Mouse (Mus musculus) frontal cortex, adult 2 months (tissue): ENCODE results near the gene Ubl3. TPM values are rescaled to one million over a fixed set of nuclear protein-coding genes. Genes with fewer than 3 reads are reported as not detected.

Source experiments
- DNase-seq, 2 experiments: peaks; one replicate each; pipeline ENCODE4 v3.0.0; 2022; ENCODE audit warnings: low spot score in 1 of 2; ENCODE audit errors: extremely low spot score in 1 of 2
- polyA plus RNA-seq: library from polyadenylated mRNA; depleted of rRNA; stranded (reverse); fragments of >200 nt; gene quantifications from 2 replicates; pipeline ENCODE4 v1.2.3, GENCODE M21; 2012

Gene Ubl3
- polyA plus RNA-seq, 1 experiment = 162 TPM

DNA sequence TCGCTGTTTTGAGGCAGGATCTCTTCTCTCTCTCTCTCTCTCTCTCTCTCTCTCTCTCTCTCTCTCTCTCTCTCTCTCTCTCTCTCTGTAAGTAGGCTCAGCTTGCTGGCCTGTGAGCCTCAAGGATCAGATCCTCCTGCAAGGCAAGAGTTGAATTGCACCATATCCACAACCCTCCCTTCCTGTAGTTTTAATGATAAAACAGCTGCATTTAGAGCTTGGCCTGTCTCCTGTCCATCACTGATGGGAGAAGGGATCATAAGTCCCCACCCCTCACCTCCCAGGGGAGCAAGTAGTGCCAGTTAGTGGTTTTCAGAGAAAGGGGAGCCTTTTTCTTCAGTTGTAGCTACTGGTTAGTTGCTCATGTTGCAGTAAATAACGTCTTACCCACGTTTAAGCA, 11.5 kb upstream of the Ubl3 start:
- DNase-seq = no peak

DNA sequence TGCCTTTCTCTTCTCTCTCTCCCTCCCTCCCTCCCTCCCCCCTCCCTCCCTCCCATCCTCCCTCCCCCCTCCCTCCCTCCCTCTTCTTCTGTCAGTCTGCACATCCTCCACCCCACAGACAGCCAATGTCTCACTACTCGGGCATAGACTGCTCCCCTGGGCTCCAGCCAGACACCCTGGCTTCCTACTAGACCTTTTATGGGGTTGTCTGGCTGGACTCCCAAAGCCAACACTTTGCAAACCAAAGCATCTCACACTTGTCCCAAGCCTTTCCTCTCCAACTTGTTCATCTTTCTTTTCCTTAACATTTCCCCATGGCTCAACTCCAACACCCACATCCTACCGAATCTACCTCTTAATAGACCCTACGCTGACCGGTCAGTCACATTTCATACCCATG, 10.7 kb upstream of the Ubl3 start:
- DNase-seq = no peak

DNA sequence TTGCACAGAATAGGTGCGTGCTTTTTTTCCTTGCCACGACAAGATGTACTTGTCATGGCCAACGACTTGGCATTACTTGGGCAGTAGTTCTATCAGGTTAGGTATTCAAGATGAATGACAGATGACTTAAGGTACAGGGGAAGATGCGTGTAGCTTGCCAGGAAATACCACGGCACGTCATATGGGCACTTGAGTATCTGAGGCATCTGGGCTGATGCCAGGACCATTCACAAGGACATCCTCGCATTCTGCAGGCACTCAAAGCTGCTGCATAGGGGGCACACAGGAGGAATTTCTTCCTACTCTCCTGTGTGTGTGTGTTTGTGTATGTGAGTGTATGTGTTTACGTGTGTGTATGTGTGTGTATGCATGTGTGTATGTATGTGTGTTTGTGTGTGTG, 9.6 kb upstream of the Ubl3 start:
- DNase-seq = no peak

DNA sequence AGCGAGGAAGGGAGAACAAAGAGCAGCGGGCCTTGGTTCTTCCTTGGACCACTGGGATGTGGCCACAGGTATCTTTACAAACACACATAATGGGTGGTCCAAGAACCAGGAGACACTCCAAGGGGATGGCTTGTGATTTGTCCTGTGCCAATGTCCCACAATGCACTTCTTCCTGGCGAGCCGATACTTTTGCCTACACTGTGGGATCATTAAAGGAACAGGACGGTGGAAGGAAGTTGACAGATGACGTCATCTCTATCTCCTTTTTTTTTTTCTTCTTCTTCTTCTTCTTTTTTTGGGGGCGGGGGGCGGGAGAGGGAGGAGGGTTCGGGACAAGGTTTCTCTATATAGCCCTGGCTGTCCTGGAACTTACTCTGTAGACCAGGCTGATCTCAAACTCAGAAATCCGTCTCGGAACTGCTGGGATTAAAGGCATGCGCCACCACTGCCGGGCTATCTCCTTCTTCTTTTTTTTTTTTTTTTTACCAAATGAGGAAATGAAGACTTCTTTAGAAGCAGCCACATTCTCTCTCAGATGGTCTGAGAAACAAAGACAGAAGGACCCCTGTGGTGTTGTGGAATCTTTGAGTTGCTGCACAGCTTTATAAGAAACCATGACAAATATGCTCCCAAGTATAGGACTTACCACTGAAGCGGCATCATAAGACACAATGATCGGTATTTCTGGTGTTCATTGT, 6.8 kb upstream of the Ubl3 start:
- DNase-seq = no peak

DNA sequence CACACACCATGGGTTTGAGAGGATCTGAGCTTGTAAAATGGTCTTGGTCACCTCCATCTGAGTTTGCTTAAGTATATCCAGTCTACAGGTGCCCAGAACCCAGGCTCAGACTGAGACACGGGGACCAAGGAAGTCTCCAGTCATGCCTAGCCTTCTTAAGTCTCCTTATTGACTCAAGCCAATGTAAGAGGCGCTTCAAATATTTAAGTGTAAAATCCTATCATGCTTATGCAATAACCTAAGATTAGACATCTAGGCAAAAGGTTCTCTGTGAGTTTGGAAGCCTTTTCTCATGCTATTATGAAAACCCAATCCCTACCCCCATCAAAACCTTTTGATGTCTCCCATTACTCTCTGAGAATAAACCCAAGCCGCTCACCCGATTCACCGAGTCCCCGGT, 5.9 kb upstream of the Ubl3 start:
- no peak for DNase-seq

DNA sequence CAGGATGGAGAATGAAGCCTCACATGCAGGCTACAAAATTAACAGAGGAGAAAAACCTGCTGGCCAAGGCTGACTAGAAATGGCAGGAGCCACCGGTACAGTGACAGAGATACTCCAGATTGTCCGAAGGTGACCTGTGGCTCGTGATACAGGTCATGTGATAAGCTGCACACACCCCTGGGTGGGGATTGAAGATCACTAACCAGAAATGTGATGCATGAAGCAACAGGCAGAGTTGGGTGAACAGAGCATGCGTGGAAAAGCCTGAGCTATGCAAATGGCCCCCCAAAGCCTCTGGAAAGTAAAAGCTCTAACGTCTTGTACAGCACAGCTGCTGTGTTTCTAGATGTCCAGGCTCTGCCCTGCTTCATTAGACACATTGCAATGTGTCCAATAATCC, 3.9 kb upstream of the Ubl3 start:
- no peak for DNase-seq

DNA sequence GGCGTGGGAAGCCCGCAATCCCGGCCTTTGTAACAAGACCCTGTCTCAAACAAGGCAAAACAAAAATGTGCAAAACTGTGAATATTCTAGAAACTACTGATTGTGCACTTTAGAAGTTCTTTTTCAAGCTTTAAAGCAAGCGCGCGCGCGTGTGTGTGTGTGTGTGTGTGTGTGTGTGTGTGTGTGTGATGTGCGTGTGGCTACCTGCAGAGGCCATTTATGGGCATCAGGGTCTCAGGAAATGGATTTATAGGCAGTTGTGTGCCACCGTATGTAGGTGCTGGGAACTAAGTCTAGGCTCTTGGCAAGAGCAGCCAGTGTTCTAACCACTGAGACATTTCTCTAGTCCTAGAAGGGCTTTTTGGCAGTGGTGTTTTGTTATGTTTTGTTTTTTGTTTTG, 2.6 kb upstream of the Ubl3 start:
- no peak for DNase-seq

DNA sequence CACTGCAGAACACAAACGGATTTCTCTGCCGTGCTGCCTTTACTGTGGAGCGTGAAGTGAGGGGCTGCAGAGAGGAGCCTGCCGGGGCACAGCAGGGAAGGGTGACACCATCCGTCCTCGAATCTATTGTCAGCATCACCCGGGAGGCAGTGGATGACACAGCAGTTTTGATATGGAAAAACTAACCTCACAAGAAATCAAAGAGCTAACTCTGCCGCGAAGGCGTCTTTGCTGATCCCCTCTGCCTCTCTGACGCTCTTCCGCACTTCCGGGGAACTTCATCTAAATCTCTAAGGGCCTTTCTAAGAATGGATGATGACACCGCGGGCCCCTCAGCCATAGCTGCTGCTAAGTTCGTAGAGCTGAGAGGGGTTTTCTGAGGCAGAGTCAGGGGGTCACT, 2.1 kb upstream of the Ubl3 start:
- no peak for DNase-seq

DNA sequence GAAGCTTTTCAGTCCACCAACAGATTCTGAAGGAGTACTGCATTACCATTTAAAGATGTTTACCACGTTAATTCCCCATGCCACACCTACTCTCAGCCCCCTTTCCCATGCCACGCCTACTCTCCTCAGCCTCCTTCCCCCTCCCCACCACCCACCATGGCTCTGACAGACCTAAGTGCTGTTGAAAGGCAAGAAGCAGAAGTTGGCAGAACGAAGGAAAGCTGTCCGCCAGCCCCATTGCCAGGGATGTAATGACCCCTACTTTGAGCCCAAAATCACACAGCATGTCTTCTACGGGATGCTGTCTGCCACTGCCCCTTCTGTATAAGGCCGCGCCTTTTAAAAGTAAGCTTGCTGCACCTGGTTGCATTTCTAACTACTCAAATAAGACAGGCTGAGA, 1.7 kb upstream of the Ubl3 start:
- DNase-seq = no peak

DNA sequence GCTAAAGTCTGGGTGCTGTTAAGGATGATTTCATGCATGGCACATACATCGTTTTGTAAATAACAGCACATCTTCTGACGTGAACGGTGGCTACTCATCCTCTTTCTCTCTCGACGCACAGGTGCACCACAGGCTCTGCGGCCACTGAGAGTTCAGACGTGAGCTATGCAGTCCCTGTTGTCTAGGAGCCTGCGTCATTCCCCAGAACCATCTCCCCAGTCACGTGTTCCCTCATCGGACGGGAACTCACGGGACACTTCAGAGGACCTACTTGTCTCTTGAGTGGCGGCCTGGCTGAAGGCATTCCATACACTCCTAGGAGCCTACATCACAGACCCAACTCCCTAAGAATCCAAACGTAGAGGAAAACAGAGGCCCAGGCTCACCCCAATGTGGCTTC, 1.1 kb upstream of the Ubl3 start:
- no peak for DNase-seq

DNA sequence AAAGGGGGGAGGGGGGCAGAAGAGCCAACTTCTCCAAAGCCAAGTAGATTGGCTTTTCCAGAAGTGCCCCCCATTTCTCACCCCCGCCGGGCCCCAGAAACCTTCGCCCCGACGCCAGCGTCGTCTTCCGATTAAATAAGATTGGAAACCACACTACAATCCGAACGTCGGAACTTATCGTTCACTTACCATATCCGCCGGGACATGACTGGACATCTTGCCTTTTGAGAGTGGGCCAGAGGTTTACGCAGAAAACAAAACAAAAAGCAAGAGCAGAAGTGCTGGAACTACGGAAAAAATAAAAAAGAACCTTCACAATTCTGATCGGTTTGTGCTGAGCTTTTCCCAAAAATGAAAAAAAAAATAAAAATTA, 839 bp downstream of the Ubl3 start:
- DNase-seq = no peak

DNA sequence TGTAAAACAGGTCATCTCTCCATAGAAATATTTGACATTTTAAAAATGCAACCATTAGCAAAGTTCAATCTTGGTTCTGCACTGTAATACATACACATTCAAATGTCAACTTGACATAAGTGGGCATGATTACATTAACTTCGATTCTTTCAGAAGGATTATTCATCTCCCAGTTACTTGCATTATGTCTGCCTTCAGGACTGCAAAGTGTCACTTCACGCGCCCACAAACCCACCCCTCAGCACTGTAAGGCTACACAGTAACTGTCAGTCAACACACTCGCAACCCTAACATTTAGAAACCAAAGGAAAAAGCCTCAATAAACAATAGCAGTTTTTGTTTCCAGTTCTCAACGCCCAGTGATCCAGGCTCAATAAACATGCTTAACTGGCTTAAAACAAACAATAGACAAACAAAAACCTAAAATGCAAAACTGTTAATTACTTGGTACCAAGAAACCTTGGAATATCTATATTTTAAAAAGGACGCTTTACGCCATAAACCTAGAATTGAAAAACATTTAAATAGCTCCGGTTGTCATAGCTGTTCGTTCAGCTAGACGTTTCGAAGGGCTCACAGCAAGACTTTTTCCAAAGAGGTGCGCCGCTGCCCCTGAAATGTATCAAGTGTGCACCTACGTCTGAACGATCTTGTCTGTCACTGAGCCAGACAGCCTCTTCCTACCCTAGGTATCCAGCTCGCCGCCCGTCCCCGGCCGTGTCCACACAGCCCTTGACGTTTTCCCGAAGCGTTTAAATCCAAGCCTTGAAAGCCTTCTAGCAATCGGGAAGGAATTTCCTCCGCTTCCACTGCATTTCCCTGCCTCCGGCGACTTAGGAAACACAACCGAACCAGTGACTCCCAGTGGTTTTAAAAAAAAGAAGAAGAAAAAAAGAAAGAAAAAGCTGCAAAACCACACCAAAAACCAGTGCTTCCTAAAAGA, 1.5 kb downstream of the Ubl3 start:
- peak in 1 of 2 experiments; percentile 45 for DNase-seq

DNA sequence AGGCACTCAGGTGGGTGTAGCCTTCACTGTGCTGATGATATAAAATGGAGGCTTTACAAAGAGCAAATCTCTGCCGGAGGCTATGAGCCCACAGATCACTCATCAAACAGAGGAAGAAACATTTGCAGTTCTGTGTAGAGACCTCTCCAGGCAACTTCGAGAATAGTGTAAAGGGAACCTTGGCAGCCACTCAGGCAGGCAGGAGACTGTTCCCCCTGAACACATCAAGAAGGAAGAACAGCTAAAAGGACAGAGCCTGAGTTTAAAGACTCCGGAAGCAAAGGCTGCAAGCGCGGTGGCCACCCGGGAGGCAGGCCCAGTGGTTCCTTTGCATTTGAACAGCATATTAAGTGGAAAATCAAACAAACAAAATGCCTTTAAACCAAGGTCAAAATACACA, 2.2 kb downstream of the Ubl3 start:
- peak in 1 of 2 experiments; percentile 64 for DNase-seq

DNA sequence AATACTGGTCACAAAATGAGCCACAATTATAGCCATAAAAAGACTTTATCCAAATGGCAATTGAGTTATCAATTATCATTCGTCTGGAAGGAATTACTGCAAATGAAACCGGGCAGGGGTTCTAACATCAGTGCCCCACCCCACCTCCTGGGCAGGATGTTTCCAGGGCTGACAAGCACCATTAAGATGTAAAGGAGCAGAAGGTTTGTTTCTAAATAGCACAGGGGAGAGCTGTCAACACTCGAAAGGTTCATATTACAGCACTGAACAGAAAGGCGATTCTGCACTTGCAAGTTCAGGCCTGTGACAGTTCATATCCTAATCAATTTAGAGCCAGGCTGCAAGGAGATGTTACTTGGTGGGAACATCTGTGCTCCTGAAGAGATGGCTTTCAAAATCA, 3.3 kb downstream of the Ubl3 start:
- no peak for DNase-seq

DNA sequence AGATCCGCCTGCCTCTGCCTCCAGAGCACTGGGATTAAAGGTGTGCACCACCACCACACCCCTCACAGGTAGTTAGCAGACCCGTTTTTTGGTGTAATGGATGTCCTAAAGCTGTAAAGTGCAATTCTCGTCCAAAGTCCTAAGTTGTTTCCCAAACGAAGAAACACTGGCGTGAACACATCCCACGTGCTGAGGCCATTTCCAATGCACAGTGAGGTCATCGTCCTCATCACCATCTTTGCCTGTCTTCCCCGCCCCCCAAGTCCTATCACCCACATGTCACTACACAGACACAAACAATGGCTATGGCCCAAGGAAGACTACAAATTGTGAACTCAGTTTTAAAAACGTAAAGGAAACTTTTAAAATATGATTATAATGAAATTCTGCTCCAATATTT, 4.0 kb downstream of the Ubl3 start:
- no peak for DNase-seq

DNA sequence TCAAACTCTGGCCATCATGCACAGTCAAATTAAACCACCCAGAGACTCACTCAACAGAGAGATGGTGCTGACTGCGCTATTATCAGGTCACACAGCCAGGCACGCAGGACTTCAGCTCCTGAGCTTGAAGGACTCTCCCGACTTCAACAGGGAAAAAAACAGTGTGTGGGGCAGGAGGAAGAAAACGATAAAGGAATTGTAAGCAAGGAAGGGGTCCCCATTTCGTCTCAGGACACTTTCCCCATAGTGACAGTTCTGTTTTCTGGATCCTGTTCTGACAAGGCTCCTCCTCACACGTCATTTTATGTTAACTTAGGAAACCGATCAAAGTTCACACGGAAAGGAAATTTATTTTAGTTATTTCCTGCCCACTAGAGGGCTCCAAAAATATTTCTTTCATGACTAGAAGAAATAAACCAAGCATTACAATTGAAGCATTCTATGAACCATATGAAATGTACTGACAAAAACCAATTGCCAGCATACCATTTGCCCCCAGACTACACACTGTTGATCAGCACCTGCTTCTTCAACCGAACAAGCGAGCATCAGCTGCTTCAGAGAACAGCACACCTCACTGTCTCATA, 4.6 kb downstream of the Ubl3 start:
- peak in 1 of 2 experiments; percentile 40 for DNase-seq

DNA sequence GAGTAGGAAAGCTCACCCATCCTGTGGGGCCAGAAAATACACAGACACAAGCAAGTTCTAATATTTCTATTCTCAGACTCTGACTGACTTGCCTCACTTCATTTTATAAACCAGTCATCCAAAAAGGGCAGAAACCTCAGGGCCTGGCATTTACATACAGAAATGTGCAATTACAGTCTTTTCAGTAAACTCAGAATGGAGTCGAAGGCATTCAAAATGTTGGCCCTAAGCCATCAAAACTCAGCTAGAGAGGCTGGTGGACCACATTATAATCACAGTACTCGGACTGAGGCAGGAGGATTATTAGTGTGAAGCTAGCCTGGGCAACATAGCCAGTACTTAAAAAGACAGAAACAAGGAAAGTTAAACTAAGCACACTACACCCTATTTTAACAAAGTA, 5.6 kb downstream of the Ubl3 start:
- no peak for DNase-seq

DNA sequence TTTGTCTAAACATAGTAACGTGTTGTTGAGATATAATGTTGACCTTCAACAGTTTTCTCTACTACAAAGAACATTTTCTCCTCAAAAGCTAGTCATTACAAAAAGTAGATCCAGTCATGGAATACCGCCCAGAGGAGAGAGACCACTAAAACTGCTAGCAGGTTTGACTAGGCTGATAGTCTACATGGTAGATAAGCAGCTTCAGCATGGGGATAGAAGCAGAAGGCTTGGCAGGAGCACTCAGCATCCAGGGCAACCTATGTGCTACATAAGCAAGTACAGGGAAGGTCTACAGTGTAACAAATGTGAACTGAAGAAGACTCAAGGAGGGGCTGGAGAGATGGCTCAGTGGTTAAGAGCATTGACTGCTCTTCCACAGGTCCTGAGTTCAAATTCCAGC, 7.9 kb downstream of the Ubl3 start:
- no peak for DNase-seq

DNA sequence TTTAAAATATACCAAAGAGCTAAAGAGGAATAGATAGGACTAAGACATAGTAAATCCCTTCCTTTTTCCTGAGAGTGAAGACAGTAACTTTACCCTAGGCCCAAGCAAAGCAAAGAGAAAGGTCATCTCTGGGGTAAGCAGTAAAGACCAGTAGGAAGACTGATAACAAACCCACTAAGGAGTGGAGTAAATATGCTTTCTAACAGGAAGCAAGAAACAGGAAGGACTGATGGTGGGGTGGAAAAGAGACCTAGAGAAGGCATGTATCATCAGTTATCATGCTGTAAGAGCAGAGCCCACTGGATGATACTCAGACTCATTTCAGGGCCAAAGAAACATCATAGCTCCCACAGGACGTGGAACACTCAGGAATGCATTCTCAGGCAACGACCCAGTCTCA, 10.4 kb downstream of the Ubl3 start:
- no peak for DNase-seq

DNA sequence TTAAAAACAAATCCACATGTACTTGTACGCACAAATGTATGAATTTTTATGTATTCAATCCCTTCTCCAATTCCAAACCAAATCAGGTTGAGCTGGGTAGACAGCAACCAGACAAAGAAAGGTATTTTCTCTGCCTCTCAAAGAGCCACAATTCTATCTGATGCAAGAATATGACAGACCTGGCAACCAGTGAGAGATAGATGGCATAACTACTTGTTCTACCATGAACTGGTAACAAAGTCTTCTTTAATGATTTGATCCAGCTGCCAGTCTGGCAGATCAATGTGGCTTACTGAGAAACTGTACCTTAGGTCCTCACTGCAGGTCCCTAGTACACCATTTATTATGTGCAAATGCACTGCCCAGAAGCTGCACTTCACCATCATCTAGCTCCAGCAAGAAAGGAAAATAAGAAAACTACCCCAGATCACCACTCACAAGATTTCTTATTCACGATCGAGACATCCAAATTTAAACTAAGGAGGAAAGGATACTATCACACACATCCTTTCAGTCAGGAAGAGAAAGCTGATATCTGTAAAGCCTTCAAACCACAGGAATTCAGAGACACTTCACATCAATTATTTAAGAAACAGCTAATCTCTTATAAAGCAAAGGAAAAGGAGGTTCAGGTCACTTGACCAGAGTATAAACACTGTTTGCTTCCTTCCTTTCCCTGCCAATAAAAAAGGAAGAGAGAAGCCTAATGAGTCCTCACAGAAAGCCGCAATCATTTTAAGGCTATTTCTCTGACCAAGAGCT, 16.7 kb downstream of the Ubl3 start:
- DNase-seq = no peak

DNA sequence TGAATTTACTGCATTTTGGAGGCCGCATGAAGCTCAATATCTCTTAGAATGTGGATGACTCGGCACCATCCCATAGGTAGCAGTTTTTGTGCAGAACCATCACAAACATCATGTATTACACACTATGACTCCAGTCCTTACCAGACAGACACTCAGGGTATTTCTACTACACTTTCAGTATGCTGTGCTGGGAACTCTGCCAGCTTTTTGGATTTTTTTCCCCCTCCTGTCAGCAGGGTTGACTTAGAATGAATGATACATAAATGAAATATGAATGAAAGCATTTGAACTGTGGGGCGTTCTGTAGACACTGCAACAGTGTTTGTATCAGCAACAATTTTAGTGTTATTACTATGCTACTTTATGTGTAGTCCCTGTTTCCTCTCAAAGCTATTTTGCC, 17.9 kb downstream of the Ubl3 start:
- DNase-seq = no peak
